Mouse (Mus musculus): ENCODE measurements at regions not wholly inside any gene's neighbourhood (a gene's known extent, or its start where the extent isn't known, plus 50 kb on each side); places are given as distances from the start of the nearest gene placed in this dataset.
A peak's percentile ranks its signal among the peaks of the same experiment; 100 is the strongest.

DNA sequence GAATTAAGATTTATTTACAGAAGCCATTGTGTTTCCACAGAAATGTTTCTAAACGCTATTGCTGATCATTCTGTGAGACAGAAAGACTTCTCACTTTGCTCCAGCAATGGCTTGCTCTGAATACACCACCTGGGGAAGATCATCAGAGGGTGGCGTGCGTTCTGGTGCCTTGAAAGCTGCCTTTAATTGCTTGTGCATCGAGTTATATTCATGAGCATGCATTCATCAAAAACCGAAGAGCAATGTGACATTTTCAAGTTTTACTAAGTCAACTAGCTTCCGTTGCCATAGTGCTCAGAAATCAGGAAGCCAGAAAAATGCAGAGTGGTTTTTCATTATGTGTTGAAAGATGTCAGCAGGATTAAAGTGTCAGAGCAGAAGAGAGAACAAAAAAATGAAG, 85.0 kb upstream of the Pcdh18 start:
- Histone ChIP-seq H3K27ac (ENCODE audit: low read length) (no peak overlapping the region), H3K9me3 (replicated peaks; ENCODE audit: control insufficient read depth, low read length) (no peaks in the 10 kb centered on the region), H3K4me1 (ENCODE audit: control insufficient read depth, insufficient read depth, low read length) (no peaks in the 10 kb centered on the region), H3K9ac (ENCODE audit: low read length) (no peak overlapping the region), H3K36me3 (ENCODE audit: control insufficient read depth, insufficient read depth) (no peaks in the 10 kb centered on the region), H3K27me3 (ENCODE audit: control insufficient read depth, insufficient read depth, low read length) (no peaks in the 10 kb centered on the region), H3K4me2 (ENCODE audit: low read depth, low read length) (no peak overlapping the region), H3K4me3 (ENCODE audit: low read length) (no peak overlapping the region)
- ATAC-seq (replicated peaks; ENCODE audit: extremely low read depth, insufficient read depth, low FRiP score) = no peak
- WGBS = 67% methylated on average over 6 of the region's 6 CpGs

DNA sequence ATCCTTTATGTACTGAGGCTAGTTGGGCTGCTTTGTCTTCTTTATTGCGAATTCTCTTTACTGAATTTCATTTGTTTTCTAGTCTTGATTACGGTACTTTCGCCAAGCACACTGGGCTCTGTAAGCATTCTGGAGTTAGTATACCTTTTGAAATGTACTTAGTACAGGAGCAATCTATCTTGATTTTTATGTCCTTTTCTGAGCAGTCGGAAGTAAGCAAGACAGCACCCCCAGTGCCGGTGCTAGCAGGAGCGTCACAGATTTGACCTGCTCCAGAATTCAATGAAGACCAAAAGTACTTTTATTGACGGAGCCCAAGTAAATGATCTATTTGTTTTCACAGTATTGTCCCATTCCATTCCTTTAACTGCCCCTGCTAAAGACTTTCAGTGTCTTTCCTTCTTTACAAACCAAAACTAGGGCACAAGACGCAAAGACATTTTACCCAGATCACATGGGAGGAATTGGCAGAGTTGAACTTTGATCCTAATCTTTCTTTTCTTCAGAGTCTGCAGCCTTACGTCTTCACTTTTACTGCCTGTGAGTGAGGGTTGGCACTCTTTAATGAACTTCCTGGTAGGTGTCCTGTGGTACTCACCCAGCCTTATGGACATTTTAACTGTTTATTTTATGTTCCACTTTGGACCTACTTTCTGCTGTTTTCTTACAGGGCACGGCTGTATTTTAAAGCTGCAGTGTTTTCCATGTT, 83.5 kb upstream of the Pcdh18 start:
- no peaks in the 10 kb centered on the region for H3K27me3 ChIP-seq (ENCODE audit: control insufficient read depth, insufficient read depth, low read length)
- no peak overlapping the region for H3K27ac ChIP-seq (ENCODE audit: low read length)
- H3K4me1 ChIP-seq (ENCODE audit: control insufficient read depth, insufficient read depth, low read length) = no peaks in the 10 kb centered on the region
- H3K4me3 ChIP-seq (ENCODE audit: low read length) = no peak overlapping the region
- no peak for ATAC-seq (replicated peaks; ENCODE audit: extremely low read depth, insufficient read depth, low FRiP score)
- WGBS = 82% methylated on average over 10 of the region's 10 CpGs
- no peak overlapping the region for H3K9ac ChIP-seq (ENCODE audit: low read length)
- H3K36me3 ChIP-seq (ENCODE audit: control insufficient read depth, insufficient read depth) = no peaks in the 10 kb centered on the region
- H3K9me3 ChIP-seq (replicated peaks; ENCODE audit: control insufficient read depth, low read length) = no peaks in the 10 kb centered on the region
- H3K4me2 ChIP-seq (ENCODE audit: low read depth, low read length) = no peak overlapping the region

DNA sequence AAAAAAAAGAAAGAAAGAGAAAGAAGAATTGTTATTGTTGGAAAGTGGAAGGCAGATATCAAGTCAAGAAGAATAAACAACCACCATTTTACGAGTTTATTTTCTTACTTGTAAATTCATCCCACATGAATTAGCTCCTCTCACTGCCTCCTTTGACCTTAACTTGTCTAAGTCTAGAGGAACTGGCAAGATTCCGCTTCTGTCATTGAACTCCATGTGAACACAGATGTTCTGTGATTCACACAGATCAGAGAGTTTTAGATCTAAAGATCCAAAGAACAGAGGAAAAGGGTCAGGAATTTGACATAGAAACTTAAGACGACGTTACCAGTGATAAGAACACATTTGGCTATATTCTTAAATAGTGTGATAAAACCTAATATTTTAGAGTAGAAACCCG, 57.3 kb upstream of the Pcdh18 start:
- 71% methylated on average over 5 of the region's 5 CpGs for WGBS
- no peaks in the 10 kb centered on the region for H3K36me3 ChIP-seq (ENCODE audit: control insufficient read depth, insufficient read depth)
- no peaks in the 10 kb centered on the region for H3K4me1 ChIP-seq (ENCODE audit: control insufficient read depth, insufficient read depth, low read length)
- no peaks in the 10 kb centered on the region for H3K27me3 ChIP-seq (ENCODE audit: control insufficient read depth, insufficient read depth, low read length)
- H3K27ac ChIP-seq (ENCODE audit: low read length) = no peak overlapping the region
- no peak overlapping the region for H3K4me2 ChIP-seq (ENCODE audit: low read depth, low read length)
- H3K9ac ChIP-seq (ENCODE audit: low read length) = no peak overlapping the region
- H3K4me3 ChIP-seq (ENCODE audit: low read length) = no peak overlapping the region
- ATAC-seq (replicated peaks; ENCODE audit: extremely low read depth, insufficient read depth, low FRiP score) = no peak
- no peaks in the 10 kb centered on the region for H3K9me3 ChIP-seq (replicated peaks; ENCODE audit: control insufficient read depth, low read length)

DNA sequence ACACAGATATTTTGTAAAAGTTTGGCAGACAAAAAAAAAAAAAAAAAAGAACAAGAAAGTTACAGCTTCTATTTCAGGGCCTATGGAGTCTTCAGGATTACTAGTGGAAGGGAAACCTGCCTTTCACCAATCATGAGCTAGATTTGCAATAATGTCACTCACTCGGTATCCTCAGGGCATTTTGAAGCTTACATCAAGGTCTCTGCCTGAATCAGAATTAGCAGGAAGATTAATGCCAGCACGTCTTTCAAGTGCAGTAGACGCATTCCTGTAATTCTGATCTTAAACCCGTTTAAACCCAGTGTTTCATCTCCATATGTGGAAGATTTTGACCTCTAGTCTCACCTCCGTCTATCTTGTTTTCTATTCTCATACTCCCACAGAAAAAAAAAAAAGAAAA, 50.6 kb upstream of the Pcdh18 start:
- peaks cover 9% of the 10 kb centered on the region for H3K4me1 ChIP-seq (ENCODE audit: control insufficient read depth, insufficient read depth, low read length)
- H3K27me3 ChIP-seq (ENCODE audit: control insufficient read depth, insufficient read depth, low read length) = no peaks in the 10 kb centered on the region
- no peak overlapping the region for H3K9ac ChIP-seq (ENCODE audit: low read length)
- H3K9me3 ChIP-seq (replicated peaks; ENCODE audit: control insufficient read depth, low read length) = no peaks in the 10 kb centered on the region
- H3K4me2 ChIP-seq (ENCODE audit: low read depth, low read length) = no peak overlapping the region
- H3K36me3 ChIP-seq (ENCODE audit: control insufficient read depth, insufficient read depth) = no peaks in the 10 kb centered on the region
- H3K27ac ChIP-seq (ENCODE audit: low read length) = peak overlapping the region; percentile 43; the same call in 1 of the 2 replicates
- ATAC-seq (replicated peaks; ENCODE audit: extremely low read depth, insufficient read depth, low FRiP score) = no peak
- WGBS = 16% methylated on average over 5 of the region's 5 CpGs
- no peak overlapping the region for H3K4me3 ChIP-seq (ENCODE audit: low read length)

DNA sequence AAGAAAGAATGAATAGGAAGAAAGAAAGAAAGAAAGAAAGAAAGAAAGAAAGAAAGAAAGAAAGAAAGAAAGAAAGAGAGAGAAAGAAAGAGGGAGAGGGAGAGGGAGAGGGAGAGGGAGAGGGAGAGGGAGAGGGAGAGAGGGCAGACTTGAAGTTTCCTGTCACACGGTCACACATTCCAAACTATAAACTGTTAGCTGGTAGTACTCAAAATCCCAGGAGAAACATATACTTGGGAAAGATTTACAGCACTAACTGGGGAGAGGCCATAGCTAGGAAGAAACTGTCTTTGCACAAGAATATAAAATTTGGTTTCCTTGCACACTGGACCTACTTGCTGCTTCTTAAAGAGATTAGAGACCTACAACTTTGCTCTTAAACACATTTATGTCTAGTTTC, 50.2 kb upstream of the Pcdh18 start:
- no peaks in the 10 kb centered on the region for H3K36me3 ChIP-seq (ENCODE audit: control insufficient read depth, insufficient read depth)
- no peak overlapping the region for H3K4me2 ChIP-seq (ENCODE audit: low read depth, low read length)
- H3K9ac ChIP-seq (ENCODE audit: low read length) = no peak overlapping the region
- H3K27me3 ChIP-seq (ENCODE audit: control insufficient read depth, insufficient read depth, low read length) = no peaks in the 10 kb centered on the region
- H3K27ac ChIP-seq (ENCODE audit: low read length) = no peak overlapping the region
- no peaks in the 10 kb centered on the region for H3K9me3 ChIP-seq (replicated peaks; ENCODE audit: control insufficient read depth, low read length)
- H3K4me1 ChIP-seq (ENCODE audit: control insufficient read depth, insufficient read depth, low read length) = peaks cover 9% of the 10 kb centered on the region
- H3K4me3 ChIP-seq (ENCODE audit: low read length) = no peak overlapping the region
- no peak for ATAC-seq (replicated peaks; ENCODE audit: extremely low read depth, insufficient read depth, low FRiP score)
- WGBS = 17% methylated on average over 1 of the region's 1 CpGs

Measured in heart, embryonic 16.5 days (tissue).